Mouse (Mus musculus): ENCODE measurements around the gene Nos1ap. TPM values are rescaled to one million over a fixed set of nuclear protein-coding genes. Genes with fewer than 3 reads are reported as not detected.

The Nos1ap gene
- 100 to 1,000 TPM; 207 to 209 TPM for total RNA-seq (2021)
- long read RNA-seq, experiment 1, transcript Nos1ap-202 (10 exons, 3,022 nt): major isoform, 23 of 89 reads
- long read RNA-seq, experiment 1, transcript Nos1ap-208 (3 exons, 781 nt): minor isoform, 7 of 89 reads
- long read RNA-seq, experiment 1, partial matches to known transcripts: 10 of 89 reads
- long read RNA-seq, experiment 1, other reads (novel, unspliced or antisense): 47 of 89 reads
- long read RNA-seq, experiment 2, transcript Nos1ap-208 (3 exons, 781 nt): minor isoform, 10 of 146 reads
- long read RNA-seq, experiment 2, transcript Nos1ap-202 (10 exons, 3,022 nt): major isoform, 44 of 146 reads
- long read RNA-seq, experiment 2, partial matches to known transcripts: 14 of 146 reads
- long read RNA-seq, experiment 2, other reads (novel, unspliced or antisense): 75 of 146 reads

DNA sequence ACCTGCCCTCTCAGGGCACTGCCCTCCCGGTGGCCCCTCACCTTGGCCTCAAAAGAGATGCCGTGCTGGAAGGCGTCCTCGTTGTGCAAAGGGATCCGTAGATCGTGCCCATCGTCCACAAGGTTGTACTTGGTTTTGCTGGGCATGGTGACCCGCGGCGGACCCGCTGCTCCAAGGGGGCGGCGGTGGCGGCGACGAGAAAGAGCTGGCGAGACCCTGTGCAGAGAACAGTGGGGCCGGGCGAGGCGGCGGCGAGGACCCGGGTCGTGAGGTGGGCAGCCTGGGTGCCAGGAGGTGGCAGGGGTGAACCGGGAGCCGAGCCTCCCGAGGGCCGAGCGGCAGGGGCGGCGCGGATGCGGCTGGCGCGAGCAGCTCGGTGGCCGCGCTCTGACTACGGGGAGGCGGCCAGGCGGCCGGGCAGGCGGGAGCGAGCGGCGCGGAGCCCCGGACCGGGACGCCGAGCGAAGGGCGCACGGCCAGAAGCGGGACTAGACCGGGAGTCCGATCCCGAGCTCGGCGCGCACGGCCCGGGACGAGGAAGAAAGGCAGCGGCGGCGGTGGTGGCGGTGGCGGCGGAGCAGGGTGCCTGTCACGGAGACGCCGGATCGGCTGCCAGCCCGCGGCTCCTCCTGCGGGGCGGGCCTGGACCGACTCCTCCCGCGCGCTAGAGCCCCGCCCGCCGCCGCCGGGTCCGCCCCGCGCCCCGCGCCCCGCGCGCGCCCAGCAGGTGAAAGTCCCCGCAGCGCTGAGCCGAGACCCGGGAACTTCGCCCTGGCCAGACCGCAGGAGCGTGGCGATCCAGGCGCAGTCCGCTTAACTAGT, at the start of gene Nos1ap:
TSS of gene Nos1ap (minus strand) at position 643 of the 822 bp plus-strand sequence.
- Histone ChIP-seq H3K27ac (peak within 1 kb of the TSS; percentile 91), H3K4me3 (peak within 1 kb of the TSS; percentile 95)
- no peak for TF ChIP-seq CTCF (conservative IDR thresholded peaks at IDR 0.05)
- DNase-seq (ENCODE audit: low spot score in 2 of 2): peak; percentile 83 to 85

DNA sequence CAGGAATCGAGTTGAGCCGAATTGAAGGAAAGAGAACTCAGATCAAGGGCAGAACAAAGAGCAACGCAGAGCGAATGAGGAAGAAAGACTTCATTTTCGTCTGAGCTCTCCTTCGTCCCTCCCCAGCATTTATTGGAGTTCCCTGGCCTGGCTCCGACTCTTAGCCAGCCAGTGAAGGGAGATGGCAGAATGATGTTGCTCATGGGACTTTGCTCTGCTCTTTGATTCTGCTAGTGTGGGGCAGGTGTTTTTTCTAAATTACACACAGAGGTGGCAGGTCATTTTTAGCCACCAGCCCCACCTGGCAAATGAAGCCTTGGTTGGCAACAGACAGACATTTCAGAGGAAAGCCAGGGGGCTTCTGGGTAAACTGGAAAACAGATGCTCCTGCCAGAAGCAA, 49.3 kb upstream of the Nos1ap start:
- Histone ChIP-seq H3K27ac (no peak overlapping the region), H3K4me3 (no peak overlapping the region)
- no peak for TF ChIP-seq CTCF (conservative IDR thresholded peaks at IDR 0.05)
- DNase-seq (ENCODE audit: low spot score in 2 of 2): no peak

DNA sequence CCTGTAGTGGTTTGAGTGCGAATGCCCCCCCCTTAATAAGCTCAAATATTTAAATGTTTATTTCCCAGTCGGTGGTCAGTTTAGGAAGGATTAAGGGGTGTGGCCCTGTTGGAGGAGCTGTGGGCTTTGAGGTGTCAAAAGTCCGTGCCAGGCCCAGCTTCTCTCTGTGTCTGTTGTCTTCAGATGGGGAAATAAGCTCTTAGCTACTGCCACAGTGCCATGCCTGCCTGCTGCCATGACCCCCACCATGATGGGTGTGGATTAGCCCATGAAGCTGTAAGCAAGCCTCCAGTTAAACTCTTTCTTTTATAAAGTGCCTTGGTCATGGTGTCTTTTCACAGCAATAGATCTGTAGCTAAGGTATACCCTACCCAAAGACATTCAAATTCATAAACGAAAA, 43.2 kb upstream of the Nos1ap start:
- TF ChIP-seq CTCF (conservative IDR thresholded peaks at IDR 0.05): no peak
- Histone ChIP-seq H3K4me3 (no peak overlapping the region), H3K27ac (no peak overlapping the region)
- no peak for DNase-seq (ENCODE audit: low spot score in 2 of 2)

DNA sequence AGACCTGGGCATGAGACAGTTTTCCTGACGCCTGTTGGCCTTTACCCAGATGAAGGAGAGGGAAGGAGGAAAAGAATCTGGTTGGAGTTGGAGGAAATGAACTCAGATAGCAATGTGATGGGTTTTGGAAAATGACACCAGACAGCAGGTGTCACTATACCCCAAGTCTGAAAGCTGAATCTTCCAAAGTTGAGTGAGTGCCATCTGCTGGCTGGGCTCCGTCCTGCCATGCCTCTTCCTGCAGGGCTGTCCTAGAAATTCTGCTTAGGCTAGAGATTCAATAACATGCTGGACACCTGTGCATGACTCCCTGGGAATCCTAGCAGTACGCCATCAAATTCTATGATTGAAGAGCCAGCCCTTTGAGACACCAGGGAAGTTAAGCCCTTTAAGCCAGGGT, 42.7 kb upstream of the Nos1ap start:
- Histone ChIP-seq H3K27ac (no peak overlapping the region), H3K4me3 (no peak overlapping the region)
- DNase-seq (ENCODE audit: low spot score in 2 of 2): peak; percentile 81 to 85
- TF ChIP-seq CTCF (conservative IDR thresholded peaks at IDR 0.05): peak; percentile 99

DNA sequence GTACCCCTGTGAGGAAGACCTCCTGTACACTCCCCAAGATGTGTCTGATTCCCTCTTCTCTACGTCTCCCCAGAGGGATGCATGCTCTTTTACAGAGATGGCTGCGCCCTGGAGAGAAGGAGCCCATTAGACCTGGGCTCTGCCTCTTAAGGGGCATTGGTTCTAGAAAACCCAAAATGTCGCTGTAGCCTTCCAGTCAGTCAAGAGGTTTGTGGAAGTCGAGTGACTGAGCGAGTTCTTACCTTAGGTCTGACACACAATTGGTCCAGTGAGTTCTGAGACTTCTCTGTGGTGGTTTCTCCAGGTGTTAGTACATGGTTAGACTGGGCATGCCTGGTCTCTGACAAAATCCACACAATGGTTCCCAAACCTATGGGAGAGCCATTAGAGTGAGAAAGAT, 41.9 kb upstream of the Nos1ap start:
- TF ChIP-seq CTCF (conservative IDR thresholded peaks at IDR 0.05): no peak
- Histone ChIP-seq H3K4me3 (no peak overlapping the region), H3K27ac (no peak overlapping the region)
- DNase-seq (ENCODE audit: low spot score in 2 of 2): no peak

DNA sequence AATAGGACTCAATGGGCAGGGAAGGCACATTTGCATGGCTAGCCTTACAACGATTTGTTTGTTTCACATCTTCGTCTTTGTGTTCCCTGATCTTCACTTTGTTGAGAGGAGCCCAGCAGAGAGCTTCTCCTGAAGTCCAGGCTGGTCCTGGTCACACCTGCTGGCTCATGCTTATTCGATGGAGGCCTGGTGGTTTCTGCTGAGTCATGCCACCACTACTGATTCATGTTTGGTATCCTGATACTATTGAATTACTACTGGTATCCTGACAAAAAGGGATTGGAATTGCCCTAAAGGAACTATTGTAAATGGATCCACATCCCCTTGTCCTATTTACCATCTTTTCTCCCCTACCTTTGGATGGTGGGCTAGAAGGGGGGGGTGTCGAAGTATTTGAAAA, 40.8 kb upstream of the Nos1ap start:
- Histone ChIP-seq H3K4me3 (no peak overlapping the region), H3K27ac (no peak overlapping the region)
- no peak for TF ChIP-seq CTCF (conservative IDR thresholded peaks at IDR 0.05)
- DNase-seq (ENCODE audit: low spot score in 2 of 2): no peak

DNA sequence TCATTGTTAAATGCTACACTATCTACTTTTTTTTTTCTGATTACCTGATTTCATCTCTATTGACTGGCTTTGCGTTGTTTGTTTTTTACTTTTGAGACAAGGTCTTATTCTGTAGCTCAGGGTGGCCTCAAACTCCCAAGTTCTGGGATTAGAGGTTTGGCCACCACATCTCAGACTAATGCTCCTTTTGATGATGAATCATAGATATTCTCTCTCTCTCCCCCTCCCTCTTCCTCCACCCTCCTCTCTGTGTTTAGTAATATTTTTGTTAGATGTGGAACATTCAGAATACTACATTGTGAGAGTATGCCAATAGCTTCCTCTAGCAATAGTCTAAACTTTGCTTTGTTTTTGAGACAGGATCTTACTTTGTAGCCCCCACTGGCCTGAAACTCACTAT, 33.8 kb upstream of the Nos1ap start:
- H3K4me3 ChIP-seq: no peak overlapping the region
- H3K27ac ChIP-seq: no peak overlapping the region
- no peak for TF ChIP-seq CTCF (conservative IDR thresholded peaks at IDR 0.05)
- DNase-seq (ENCODE audit: low spot score in 2 of 2): no peak

DNA sequence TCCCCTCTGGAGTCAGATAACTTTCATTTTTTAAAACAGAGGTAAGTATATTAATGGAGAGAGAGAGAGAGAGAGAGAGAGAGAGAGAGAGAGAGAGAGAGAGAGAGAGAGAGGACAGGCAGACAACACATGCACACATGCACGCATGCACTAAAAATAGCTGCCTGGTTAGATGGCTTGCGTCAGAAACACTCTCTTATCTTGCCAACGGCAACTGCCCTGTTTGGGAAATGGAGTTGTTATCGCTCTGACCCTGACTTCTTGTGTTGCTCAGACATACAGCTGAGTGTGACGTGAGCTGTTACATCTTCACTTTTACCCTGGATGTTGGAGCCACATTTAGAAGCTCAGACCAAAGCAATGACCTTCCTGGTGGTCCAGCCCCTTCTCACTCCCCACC, 33.3 kb upstream of the Nos1ap start:
- TF ChIP-seq CTCF (conservative IDR thresholded peaks at IDR 0.05): no peak

DNA sequence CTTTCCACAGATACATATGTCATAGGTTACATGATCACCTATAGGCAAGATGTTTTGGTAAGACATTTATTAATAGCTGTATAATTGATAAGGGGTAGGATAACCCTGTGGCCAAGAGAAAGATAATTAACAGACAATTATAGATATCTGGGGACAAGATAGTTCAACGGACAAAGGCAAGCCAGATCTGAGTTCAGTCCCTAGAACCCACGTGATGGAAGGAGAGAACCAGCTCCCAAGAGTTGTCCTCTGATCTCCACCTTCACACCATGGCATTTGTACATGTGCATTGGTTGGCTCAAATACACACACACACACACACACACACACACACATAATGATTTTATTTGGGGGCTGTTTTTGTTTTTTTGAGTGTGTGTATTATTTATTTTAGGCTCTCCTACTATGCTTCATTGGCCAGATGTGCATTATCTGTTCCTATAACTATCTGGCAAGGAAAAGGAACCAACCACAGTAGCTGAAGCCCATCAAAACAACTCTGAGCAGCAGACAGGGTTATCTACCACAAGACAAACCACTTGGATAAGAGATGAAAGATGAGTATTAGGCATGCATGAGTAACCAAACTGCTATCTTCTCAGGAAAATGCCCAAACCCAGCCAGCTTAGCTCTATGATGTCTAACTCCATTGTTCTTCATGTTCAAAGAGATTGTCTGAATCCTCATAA, 30.2 kb upstream of the Nos1ap start:
- Histone ChIP-seq H3K4me3 (no peak overlapping the region), H3K27ac (no peak overlapping the region)
- no peak for TF ChIP-seq CTCF (conservative IDR thresholded peaks at IDR 0.05)
- DNase-seq (ENCODE audit: low spot score in 2 of 2): no peak

More for the DNA sequence above, 33.3 kb upstream of the Nos1ap start:
- no peak for DNase-seq (ENCODE audit: low spot score in 2 of 2)
- H3K4me3 ChIP-seq: no peak overlapping the region
- no peak overlapping the region for H3K27ac ChIP-seq

DNA sequence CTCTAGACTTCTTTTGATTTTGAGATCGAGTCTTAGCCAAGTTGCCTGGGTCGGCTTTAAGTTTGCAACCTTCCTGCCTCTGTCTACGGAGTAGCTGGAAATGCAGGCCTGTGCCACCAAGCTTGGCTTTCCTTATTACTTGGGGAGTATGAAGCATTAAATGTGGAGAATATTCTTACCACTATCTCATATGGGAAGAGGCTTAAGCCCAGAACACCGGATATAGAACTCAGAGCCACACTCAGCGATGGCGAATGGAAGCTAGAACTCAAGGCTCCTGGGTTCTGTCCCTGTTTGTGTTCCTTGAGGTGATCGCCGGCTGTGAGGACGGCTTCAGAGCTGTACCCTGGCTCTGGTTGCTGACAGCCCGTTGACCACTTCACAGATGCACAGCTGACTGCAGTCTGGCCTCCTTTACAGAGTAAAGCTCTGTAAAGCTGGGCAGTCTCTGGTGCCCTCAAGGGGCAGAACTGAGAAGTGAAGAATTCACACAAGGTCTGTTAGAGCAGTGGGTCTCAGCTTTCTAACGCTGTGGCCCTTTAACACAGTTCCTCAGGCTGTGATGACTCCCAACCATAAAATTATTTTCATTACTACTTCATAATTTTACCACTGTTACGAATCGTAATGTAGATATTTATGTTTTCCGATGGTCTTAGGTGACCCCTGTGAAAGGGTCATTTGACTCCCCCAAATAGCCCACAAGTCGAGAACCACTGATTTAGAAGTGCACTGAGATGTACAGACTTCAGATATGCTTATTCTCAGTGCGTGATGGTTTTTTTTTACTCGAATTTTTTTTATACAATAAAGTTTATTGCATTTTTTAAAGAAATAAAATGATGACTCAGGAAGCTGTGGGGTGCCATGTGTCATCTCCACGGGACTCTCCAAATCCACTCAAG, 23.6 kb upstream of the Nos1ap start:
- Histone ChIP-seq H3K27ac (peak overlapping the region; percentile 39; the same call in 1 of the 2 replicates), H3K4me3 (no peak overlapping the region)
- peak; percentile 60 to 78 for DNase-seq (ENCODE audit: low spot score in 2 of 2)
- peak; percentile 99 for TF ChIP-seq CTCF (conservative IDR thresholded peaks at IDR 0.05)

DNA sequence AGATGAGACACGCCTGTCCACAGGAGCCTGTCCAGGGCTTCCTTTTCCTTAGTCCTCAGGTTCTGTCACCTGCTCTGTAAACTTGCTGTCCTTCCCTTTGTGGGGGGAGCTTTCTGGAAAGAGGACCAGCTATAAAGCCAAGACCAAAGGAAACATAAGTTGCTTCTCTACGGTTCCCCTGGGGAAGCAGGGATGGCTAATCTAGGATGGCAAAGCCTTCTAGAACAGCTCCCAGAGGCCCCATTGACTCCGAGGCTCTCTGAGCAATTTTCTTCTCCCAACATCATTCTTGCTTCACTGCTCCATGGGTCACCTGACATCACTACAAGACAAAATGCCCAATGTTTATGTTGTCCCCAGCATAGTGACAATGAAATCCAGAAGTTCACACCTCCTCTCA, 22.0 kb upstream of the Nos1ap start:
- DNase-seq (ENCODE audit: low spot score in 2 of 2): no peak

DNA sequence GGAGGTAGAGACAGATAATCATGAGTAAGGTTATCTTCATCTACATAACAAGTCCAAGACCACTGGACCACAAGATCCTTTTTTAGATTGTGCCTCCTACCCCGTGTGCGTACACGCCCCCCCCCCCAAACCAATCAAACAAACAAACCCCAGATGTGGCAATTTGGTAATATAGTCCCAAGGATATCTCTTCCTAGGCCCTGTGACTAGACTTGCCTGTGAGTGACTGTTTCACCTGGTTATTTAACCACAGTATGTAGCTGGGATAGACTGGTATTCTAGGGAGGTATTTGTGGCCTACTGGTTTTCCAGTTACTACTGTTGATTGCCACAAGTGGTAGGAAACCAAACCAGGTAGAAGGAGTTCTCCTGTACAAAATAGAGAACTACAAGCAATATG, 21.0 kb upstream of the Nos1ap start:
- H3K4me3 ChIP-seq: no peak overlapping the region
- H3K27ac ChIP-seq: no peak overlapping the region
- no peak for TF ChIP-seq CTCF (conservative IDR thresholded peaks at IDR 0.05)
- DNase-seq (ENCODE audit: low spot score in 2 of 2): no peak

More for the DNA sequence above, 22.0 kb upstream of the Nos1ap start:
- Histone ChIP-seq H3K27ac (no peak overlapping the region), H3K4me3 (no peak overlapping the region)
- TF ChIP-seq CTCF (conservative IDR thresholded peaks at IDR 0.05): no peak
